Comparison of ENCODE assay signal across 9 mouse cellular contexts in the genomic region with DNA sequence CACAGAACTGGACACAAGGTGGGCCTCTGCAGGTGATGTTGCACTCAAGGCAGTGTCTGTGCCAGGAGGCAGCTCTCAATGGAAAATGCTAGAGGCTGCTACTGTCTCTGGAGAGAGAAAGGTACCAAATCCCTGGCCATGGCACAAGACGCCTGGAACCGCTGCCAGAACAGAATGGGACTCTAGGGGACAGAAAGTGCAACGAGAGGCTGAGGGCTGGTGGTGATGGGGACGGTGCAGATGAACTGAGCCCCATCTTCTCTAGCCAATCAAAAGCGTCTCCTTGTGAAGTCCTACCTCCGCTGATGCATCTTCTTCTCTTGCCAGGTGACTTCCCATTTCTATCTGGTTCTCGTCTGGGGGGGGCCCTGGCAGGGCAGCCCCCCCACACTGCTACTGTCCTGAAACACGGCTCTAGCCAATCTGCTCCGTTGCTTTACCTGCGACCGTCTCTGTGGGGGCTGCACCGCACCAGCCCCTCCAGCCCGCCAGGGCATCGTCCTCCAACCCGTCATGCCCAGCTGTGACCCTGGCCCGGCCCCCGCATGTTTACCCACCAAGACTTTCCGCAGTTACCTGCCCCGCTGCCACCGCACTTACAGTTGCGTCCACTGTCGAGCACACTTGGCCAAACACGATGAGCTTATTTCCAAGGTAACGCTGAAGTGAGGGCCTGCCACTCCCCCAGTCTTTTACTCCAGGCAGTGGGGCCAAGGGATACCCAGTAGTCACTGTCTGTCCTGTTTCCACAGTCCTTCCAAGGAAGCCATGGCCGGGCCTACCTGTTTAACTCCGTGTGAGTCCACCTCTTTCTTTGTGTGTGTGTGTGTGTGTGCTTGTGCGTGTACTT. TPM values are rescaled to one million over a fixed set of nuclear protein-coding genes. Genes with fewer than 3 reads are reported as not detected.
DNase-seq lines count a peak whose midpoint lies in the region; ATAC-seq and TF ChIP-seq lines count a peak whose summit lies in the region.
"Had no signal": no experiment of that assay in that cellular context is flagged by ENCODE, and none has a peak within 500 bp of the region (broad histone marks: within the 10 kb centered on the region; RNA-seq: fewer than 3 reads in every experiment).

No protein-coding gene starts in this region.

- DNase-seq in kidney, adult 11 months = no peak
- DNase-seq in cerebellum, postnatal 14 days = peak; percentile 43 to 53
- no peak for DNase-seq in forebrain, postnatal 0 days
- DNase-seq in midbrain, embryonic 11.5 days (ENCODE audit: low spot score, missing footprints) = peak; percentile 92
- DNase-seq in thymus, postnatal 36 days = no peak
- no peak for DNase-seq in c-Kit-positive CD71-positive TER-119-positive erythroid progenitor cells, embryonic 14.5 days (ENCODE audit: low spot score)
- DNase-seq in heart, postnatal 25 days (ENCODE audit: low spot score) = no peak

- 4% methylated on average over 27 of the region's 27 CpGs for WGBS in kidney, embryonic 16.5 days
- 6% methylated on average over 27 of the region's 27 CpGs for WGBS in forebrain, postnatal 0 days
- WGBS in midbrain, embryonic 11.5 days = 6% methylated on average over 27 of the region's 27 CpGs

- intact Hi-C loops in heart, postnatal 25 days (cut with DNase I) = no loop called here

- ATAC-seq in kidney, embryonic 16.5 days (ENCODE audit: low FRiP score, low TSS enrichment) = no peak
- no peak for ATAC-seq in forebrain, postnatal 0 days
- ATAC-seq in midbrain, embryonic 11.5 days (ENCODE audit: low FRiP score) = no peak

- no peaks in the 10 kb centered on the region for H3K9me3 ChIP-seq in kidney, embryonic 16.5 days (ENCODE audit: low read length)
- H3K9me3 ChIP-seq in forebrain, postnatal 0 days (ENCODE audit: low read length) = no peaks in the 10 kb centered on the region
- no peaks in the 10 kb centered on the region for H3K9me3 ChIP-seq in midbrain, embryonic 11.5 days (ENCODE audit: control insufficient read depth, low read length)

- peak overlapping the region; percentile 24; the same call in 1 of the 2 replicates for H3K9ac ChIP-seq in kidney, embryonic 16.5 days (replicated peaks; ENCODE audit: low read length)
- H3K9ac ChIP-seq in forebrain, postnatal 0 days = peak overlapping the region; percentile 18; the same call in 1 of the 2 replicates
- H3K9ac ChIP-seq in midbrain, embryonic 11.5 days (ENCODE audit: low read length) = peak overlapping the region; percentile 54

- peak overlapping the region; percentile 50 for H3K4me2 ChIP-seq in kidney, embryonic 16.5 days (replicated peaks; ENCODE audit: low read depth, low read length)
- H3K4me2 ChIP-seq in forebrain, postnatal 0 days (ENCODE audit: low read depth) = peak overlapping the region; percentile 78
- peak overlapping the region; percentile 43 for H3K4me2 ChIP-seq in midbrain, embryonic 11.5 days

- peaks cover 5% of the 10 kb centered on the region; the same call in 1 of the 2 replicates for H3K36me3 ChIP-seq in kidney, embryonic 16.5 days (ENCODE audit: insufficient read depth, low read length)
- H3K36me3 ChIP-seq in forebrain, postnatal 0 days (ENCODE audit: insufficient read depth) = no peaks in the 10 kb centered on the region
- no peaks in the 10 kb centered on the region for H3K36me3 ChIP-seq in midbrain, embryonic 11.5 days (ENCODE audit: control insufficient read depth, insufficient read depth, low read length)

- H3K27ac ChIP-seq in kidney, embryonic 16.5 days (ENCODE audit: low read length) = peak overlapping the region; percentile 84
- no peak overlapping the region for H3K27ac ChIP-seq in forebrain, postnatal 0 days (ENCODE audit: low read depth, low read length)
- H3K27ac ChIP-seq in midbrain, embryonic 11.5 days (ENCODE audit: low read depth, low read length) = no peak overlapping the region; the same call in 1 of the 2 replicates
- H3K27ac ChIP-seq: macrophage had no signal

- H3K4me1 ChIP-seq in kidney, embryonic 16.5 days (ENCODE audit: insufficient read depth, low read length) = peaks cover 72% of the 10 kb centered on the region
- peaks cover 37% of the 10 kb centered on the region for H3K4me1 ChIP-seq in forebrain, postnatal 0 days (ENCODE audit: insufficient read depth)
- peaks cover 62% of the 10 kb centered on the region for H3K4me1 ChIP-seq in midbrain, embryonic 11.5 days (ENCODE audit: control insufficient read depth, insufficient read depth, low read length)

- H3K4me3 ChIP-seq in kidney, embryonic 16.5 days (ENCODE audit: low read length) = peak overlapping the region; percentile 13
- peak overlapping the region; percentile 22 for H3K4me3 ChIP-seq in forebrain, postnatal 0 days (ENCODE audit: low read depth, low read length)
- H3K4me3 ChIP-seq in midbrain, embryonic 11.5 days (ENCODE audit: low read depth, low read length) = peak overlapping the region; percentile 19

- H3K27me3 ChIP-seq in kidney, embryonic 16.5 days (ENCODE audit: insufficient read depth, low read length) = no peaks in the 10 kb centered on the region
- H3K27me3 ChIP-seq in forebrain, postnatal 0 days (ENCODE audit: insufficient read depth, low read length) = no peaks in the 10 kb centered on the region
- H3K27me3 ChIP-seq in midbrain, embryonic 11.5 days (ENCODE audit: control insufficient read depth, insufficient read depth, low read length) = no peaks in the 10 kb centered on the region

- TF ChIP-seq CTCF in forebrain, postnatal 0 days (IDR thresholded peaks at IDR 0.05; ENCODE audit: low read depth) = no peak

RNA-seq across cellular contexts. Expression of a gene that starts 2.7 kb away (rescaled TPM):
- 5.4 and 9.4 TPM in 2 replicates for polyA plus RNA-seq in kidney, embryonic 16.5 days (2015; fragmentation: Nextera tagmentation; extraction: Ambion mirVana)
- total RNA-seq in forebrain, postnatal 0 days (2014; rRNA removed) = 14.8 and 15.0 TPM in 2 replicates
- 7.4 and 9.3 TPM in 2 replicates for polyA plus RNA-seq in forebrain, postnatal 0 days (2015; fragmentation: Nextera tagmentation; extraction: Ambion mirVana)
- polyA plus RNA-seq in midbrain, embryonic 11.5 days (2014; fragmentation: Nextera tagmentation; extraction: Ambion mirVana) = 13.6 and 14.2 TPM in 2 replicates
- total RNA-seq in heart, postnatal 25 days (2021) = 1 to 10 TPM in 1 of 2 experiments, under 1 TPM in 1; 0.94 to 1.1 TPM
- polyA plus RNA-seq: macrophage had no signal

RNA-seq across cellular contexts. Expression of a gene that starts 6.9 kb away (rescaled TPM):
- 9.8 and 10.9 TPM in 2 replicates for polyA plus RNA-seq in kidney, embryonic 16.5 days (2015; fragmentation: Nextera tagmentation; extraction: Ambion mirVana)
- 2.2 and 3.0 TPM in 2 replicates for total RNA-seq in forebrain, postnatal 0 days (2014; rRNA removed)
- polyA plus RNA-seq in forebrain, postnatal 0 days (2015; fragmentation: Nextera tagmentation; extraction: Ambion mirVana) = 2.2 and 2.6 TPM in 2 replicates
- 4.5 and 6.5 TPM in 2 replicates for polyA plus RNA-seq in midbrain, embryonic 11.5 days (2014; fragmentation: Nextera tagmentation; extraction: Ambion mirVana)
- 1 to 10 TPM; 1.8 to 1.9 TPM for total RNA-seq in heart, postnatal 25 days (2021)
- polyA plus RNA-seq: macrophage had no signal

RNA-seq across cellular contexts. Expression of a gene that starts 9.4 kb away (rescaled TPM):
- 31.1 and 32.1 TPM in 2 replicates for polyA plus RNA-seq in kidney, embryonic 16.5 days (2015; fragmentation: Nextera tagmentation; extraction: Ambion mirVana)
- total RNA-seq in forebrain, postnatal 0 days (2014; rRNA removed) = 13.2 and 18.7 TPM in 2 replicates
- polyA plus RNA-seq in forebrain, postnatal 0 days (2015; fragmentation: Nextera tagmentation; extraction: Ambion mirVana) = 15.6 and 15.8 TPM in 2 replicates
- 54.4 and 57.0 TPM in 2 replicates for polyA plus RNA-seq in midbrain, embryonic 11.5 days (2014; fragmentation: Nextera tagmentation; extraction: Ambion mirVana)
- 1 to 10 TPM; 4.9 TPM for total RNA-seq in heart, postnatal 25 days (2021)

RNA-seq across cellular contexts. Expression of a gene that starts 21.6 kb away (rescaled TPM):
- 30.4 and 30.6 TPM in 2 replicates for polyA plus RNA-seq in kidney, embryonic 16.5 days (2015; fragmentation: Nextera tagmentation; extraction: Ambion mirVana)
- total RNA-seq in forebrain, postnatal 0 days (2014; rRNA removed) = 22.9 and 27.5 TPM in 2 replicates
- polyA plus RNA-seq in forebrain, postnatal 0 days (2015; fragmentation: Nextera tagmentation; extraction: Ambion mirVana) = 13.1 TPM in 2 replicates
- 22.4 and 23.9 TPM in 2 replicates for polyA plus RNA-seq in midbrain, embryonic 11.5 days (2014; fragmentation: Nextera tagmentation; extraction: Ambion mirVana)
- total RNA-seq in heart, postnatal 25 days (2021) = 10 to 100 TPM; 61.4 to 62.1 TPM

RNA-seq across cellular contexts. Expression of a gene that starts 38.7 kb away (rescaled TPM):
- polyA plus RNA-seq in kidney, embryonic 16.5 days (2015; fragmentation: Nextera tagmentation; extraction: Ambion mirVana) = 115 and 119 TPM in 2 replicates
- 9.1 and 19.2 TPM in 2 replicates for total RNA-seq in forebrain, postnatal 0 days (2014; rRNA removed)
- polyA plus RNA-seq in forebrain, postnatal 0 days (2015; fragmentation: Nextera tagmentation; extraction: Ambion mirVana) = 23.1 and 24.8 TPM in 2 replicates
- polyA plus RNA-seq in midbrain, embryonic 11.5 days (2014; fragmentation: Nextera tagmentation; extraction: Ambion mirVana) = 37.0 and 39.2 TPM in 2 replicates
- total RNA-seq in heart, postnatal 25 days (2021) = 10 to 100 TPM; 68.8 to 75.7 TPM

Comparison
In these comparisons a context has a peak if more than half of its experiments do, and no peak if none do; other contexts are left out.
1. DNase-seq: peak in cerebellum, postnatal 14 days (2 of 2) and midbrain, embryonic 11.5 days (single experiment); none in kidney, adult 11 months (single experiment), forebrain, postnatal 0 days (single experiment), thymus, postnatal 36 days (0 of 2), c-Kit-positive CD71-positive TER-119-positive erythroid progenitor cells, embryonic 14.5 days (single experiment) and heart, postnatal 25 days (single experiment).
2. Peak in every context shown above with its lines, with median percentiles within 50 percentile points of each other: H3K4me2 ChIP-seq, H3K4me3 ChIP-seq and H3K9ac ChIP-seq.